Mouse (Mus musculus): ENCODE results near the gene Slc35b2. TPM values are rescaled to one million over a fixed set of nuclear protein-coding genes. Genes with fewer than 3 reads are reported as not detected.

The Slc35b2 gene
- total RNA-seq, 2 experiments from 2014 or later: 30.3 to 32.2 TPM

DNA sequence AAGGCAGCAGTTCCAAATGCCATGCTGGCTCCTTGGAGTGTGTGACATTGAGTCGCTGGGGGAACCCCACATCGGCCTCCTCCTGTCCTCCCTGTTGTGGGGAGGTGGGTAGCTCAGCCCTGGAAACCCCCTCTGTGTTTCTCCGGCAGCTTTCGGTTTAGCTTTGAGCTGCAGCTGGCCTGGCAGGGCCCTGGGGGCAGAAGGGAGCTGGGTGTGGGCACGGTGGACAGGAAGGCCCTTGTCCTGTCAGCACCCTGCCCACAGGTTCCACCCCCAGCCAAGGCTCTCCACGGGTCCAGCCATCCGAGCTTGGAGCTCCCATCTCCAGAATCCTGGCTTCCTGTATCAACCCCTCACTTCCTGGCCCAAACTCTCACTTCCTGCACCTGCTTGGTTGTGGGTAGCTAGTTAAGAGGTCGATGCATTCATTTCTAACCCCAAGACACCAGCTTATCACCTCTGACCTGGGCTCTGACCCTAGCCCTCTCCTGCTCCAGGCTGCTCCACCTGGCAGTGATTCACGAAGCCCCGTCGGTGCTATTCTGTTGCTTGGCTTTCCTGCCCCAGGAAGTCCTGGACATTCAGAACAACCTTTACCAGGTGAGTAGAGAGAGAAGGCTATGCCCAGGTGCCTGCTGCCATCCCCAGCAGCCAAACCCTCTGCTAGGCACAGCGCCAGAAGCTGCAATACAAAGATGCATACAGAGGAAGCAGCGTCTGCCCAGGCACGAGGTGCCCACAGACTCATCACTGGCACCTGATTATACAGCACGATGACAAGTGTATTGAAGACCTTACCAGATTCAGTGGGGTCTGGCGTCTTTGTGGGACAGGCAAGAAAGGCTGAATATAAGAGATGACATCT is 5.4 kb upstream of the Slc35b2 start:
- no peak for DNase-seq (ENCODE audit: low spot score in 2 of 2)
- intact Hi-C loops (cut with DNase I): no loop called here

DNA sequence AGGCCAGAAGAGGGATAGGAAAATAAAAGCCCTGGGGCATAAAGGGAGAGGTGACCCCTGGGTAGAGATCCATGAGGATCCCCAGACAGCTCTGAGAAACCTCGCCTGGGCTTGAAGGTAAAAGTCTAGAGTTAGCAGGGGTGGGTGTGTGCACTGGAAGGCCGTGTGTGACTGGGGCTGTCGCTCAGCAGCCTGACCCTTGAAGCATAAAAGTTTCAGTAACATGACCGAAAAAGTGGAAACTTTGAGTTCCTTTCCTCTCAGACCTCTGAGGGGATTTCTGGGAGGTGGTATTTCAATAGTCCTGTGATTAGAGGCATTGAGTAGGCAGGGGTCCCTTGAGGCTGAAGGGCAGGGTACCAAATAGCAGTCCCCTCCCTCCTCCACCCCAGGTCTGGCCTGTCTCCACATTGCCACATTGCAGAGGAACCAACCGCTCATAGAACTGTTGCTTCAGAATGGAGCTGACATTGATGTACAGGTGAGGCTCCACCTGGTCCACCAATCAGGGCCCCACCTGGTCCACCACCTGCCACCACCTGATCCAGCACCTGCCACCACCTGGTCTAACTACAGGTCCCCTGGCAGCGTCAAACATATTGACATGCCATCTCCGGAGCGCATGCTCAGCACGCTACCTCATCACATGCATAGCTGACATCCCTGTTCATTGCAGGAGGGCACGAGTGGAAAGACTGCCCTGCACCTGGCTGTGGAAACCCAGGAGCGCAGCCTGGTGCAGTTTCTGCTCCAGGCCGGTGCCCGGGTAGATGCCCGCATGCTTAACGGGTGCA is 3.7 kb upstream of the Slc35b2 start:
- DNase-seq (ENCODE audit: low spot score in 2 of 2): no peak
- intact Hi-C loops (cut with DNase I): no loop called here

DNA sequence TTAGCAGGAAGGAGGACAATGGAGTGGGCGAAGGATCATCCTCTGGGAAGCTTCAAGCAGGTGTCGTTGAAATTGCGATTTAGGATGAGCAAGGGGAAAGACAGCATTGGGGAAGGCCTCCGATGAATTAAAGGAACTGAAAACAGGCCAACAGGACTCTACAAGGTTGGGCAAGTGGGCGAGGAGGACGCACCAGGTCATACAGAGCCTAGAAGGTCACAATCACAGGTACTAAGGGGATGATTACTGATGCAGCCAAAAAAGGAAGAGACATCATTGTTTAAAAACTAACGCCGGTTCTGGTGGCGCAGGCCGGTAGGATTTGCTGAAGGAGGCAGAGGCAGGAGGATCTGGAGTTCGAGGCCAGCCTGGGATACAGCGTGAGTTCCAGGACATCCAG is 458 bp upstream of the Slc35b2 start:
- intact Hi-C loops (cut with DNase I): no loop called here
- DNase-seq (ENCODE audit: low spot score in 2 of 2): no peak

DNA sequence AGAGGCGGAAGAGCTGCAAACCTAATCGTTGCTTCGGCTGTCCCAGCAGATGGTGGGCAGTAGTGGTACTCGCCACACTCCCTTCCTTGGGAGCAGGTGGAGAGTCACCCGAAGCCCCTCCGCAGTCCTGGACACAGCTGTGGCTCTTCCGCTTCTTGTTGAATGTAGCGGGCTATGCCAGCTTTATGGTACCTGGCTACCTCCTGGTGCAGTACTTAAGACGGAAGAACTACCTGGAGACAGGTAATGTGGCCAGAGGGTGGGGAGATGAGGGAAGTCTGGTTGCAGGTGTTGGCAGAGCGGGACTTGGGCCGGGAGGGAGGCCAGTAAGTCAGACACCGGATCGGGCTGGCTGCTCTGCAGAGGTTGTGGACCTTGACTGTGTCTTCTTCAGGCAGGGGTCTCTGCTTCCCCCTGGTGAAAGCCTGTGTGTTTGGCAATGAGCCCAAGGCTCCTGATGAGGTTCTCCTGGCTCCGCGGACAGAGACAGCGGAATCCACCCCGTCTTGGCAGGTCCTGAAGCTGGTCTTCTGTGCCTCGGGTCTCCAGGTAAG is 934 bp downstream of the Slc35b2 start:
- intact Hi-C loops (cut with DNase I): no loop called here
- no peak for DNase-seq (ENCODE audit: low spot score in 2 of 2)

DNA sequence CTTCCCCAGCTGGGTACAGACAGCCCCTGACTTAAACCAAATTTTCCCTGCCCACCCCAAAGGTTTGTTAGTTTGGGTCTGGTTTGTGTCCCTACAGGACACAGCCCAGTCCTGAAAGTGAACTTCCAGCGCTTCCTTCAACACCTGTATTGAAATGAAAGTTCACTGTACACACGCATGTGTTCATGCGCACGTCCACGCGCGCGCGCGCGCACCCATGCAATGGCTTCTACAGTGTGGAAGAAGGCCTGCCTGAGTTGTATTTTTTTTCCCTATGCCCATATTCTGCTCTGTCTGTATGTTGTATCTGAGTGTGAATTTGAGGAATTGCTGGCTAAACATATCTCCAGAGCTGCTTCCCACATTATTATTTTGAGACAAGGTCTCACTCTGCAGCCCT is 1.4 kb downstream of the Slc35b2 start:
- intact Hi-C loops (cut with DNase I): no loop called here
- no peak for DNase-seq (ENCODE audit: low spot score in 2 of 2)

DNA sequence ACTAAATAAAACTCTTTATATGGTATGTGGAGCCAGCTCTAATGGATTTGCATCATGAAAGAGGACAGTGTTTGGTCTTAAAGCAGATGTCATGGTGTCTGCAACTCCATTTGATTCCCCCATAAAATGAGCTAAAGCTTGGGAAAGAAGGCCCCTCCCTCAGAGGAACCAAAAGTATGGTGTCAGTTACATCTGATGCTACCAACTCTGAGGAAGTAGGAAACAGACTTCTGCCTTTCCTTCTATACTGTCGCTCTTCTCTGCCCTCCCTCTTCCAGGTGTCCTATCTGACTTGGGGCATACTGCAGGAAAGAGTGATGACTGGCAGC is 2.3 kb downstream of the Slc35b2 start:
- intact Hi-C loops (cut with DNase I): no loop called here

DNA sequence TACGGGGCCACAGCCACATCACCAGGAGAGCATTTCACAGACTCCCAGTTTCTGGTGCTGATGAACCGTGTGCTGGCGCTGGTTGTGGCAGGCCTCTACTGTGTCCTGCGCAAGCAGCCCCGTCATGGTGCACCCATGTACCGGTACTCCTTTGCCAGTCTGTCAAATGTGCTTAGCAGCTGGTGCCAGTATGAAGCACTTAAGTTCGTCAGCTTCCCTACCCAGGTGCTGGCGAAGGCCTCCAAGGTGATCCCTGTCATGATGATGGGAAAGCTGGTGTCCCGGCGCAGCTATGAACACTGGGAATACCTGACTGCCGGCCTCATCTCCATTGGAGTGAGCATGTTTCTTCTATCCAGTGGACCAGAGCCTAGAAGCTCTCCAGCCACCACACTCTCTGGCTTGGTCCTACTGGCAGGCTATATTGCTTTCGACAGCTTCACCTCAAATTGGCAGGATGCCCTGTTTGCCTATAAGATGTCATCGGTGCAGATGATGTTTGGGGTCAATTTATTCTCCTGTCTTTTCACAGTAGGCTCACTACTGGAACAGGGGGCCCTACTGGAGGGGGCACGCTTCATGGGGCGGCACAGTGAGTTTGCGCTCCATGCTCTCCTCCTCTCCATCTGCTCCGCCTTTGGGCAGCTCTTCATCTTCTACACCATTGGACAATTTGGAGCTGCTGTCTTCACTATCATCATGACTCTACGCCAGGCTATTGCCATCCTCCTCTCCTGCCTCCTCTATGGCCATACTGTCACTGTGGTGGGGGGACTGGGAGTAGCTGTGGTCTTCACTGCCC is 2.9 kb downstream of the Slc35b2 start:
- no peak for DNase-seq (ENCODE audit: low spot score in 2 of 2)
- intact Hi-C loops (cut with DNase I): no loop called here

More for the DNA sequence above, 2.3 kb downstream of the Slc35b2 start:
- DNase-seq (ENCODE audit: low spot score in 2 of 2): no peak

DNA sequence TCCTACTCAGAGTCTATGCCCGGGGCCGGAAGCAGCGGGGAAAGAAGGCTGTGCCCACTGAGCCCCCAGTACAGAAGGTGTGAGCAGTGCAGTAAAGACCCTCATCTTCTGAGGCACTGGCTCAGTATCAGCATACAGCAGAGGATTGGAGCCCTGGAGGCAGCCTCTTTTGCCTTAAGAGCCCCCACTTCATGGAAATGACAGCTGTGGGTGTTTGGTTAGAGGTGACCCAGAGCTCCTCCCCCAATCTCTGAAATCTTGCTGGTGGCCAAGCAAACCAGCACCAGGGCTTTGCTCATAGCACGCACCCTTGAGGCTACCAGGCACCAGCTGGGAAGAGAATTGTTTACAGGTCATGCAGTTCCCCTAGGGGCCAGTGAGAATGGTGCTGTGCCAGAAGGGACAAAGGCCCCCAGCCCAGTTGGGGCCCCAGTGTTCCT is 3.5 kb downstream of the Slc35b2 start:
- intact Hi-C loops (cut with DNase I): no loop called here
- no peak for DNase-seq (ENCODE audit: low spot score in 2 of 2)

DNA sequence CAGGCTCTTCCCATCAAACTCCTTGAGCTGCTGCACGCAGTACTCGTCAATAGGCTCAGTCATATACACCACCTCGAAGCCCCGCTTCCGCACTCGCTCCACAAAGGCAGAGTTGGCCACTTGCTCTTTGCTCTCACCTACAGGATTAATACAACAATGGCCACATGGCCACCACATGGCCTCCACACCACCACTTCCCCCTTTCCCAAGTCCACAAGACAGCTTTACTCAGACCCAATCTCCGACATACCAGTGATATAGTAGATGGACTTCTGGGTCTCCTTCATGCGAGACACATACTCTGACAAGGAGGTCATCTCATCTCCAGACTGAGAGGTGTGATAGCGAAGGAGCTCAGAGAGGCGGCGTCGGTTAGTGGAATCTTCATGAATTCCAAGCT is 5.3 kb downstream of the Slc35b2 start:
- DNase-seq (ENCODE audit: low spot score in 2 of 2): no peak
- intact Hi-C loops (cut with DNase I): no loop called here

DNA sequence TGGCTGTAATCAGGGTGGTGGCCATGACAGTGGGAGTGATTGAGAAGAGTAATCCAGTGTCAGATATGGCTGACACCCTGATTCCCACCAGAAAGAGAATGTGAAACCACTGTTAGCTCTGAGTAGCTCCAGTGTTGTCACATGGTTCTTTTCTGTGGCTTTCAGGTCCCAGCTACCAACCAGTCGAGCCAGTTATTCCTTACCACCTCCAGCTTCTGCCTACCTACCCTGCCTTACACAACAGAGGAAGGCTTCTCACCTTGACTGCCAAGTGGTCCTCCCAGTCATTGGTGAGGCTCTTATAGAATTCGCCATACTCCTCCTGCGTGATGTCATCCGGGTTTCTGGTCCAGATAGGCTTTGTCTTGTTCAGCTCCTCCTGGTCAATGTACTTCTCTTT is 6.3 kb downstream of the Slc35b2 start:
- no peak for DNase-seq (ENCODE audit: low spot score in 2 of 2)
- intact Hi-C loops (cut with DNase I): no loop called here

DNA sequence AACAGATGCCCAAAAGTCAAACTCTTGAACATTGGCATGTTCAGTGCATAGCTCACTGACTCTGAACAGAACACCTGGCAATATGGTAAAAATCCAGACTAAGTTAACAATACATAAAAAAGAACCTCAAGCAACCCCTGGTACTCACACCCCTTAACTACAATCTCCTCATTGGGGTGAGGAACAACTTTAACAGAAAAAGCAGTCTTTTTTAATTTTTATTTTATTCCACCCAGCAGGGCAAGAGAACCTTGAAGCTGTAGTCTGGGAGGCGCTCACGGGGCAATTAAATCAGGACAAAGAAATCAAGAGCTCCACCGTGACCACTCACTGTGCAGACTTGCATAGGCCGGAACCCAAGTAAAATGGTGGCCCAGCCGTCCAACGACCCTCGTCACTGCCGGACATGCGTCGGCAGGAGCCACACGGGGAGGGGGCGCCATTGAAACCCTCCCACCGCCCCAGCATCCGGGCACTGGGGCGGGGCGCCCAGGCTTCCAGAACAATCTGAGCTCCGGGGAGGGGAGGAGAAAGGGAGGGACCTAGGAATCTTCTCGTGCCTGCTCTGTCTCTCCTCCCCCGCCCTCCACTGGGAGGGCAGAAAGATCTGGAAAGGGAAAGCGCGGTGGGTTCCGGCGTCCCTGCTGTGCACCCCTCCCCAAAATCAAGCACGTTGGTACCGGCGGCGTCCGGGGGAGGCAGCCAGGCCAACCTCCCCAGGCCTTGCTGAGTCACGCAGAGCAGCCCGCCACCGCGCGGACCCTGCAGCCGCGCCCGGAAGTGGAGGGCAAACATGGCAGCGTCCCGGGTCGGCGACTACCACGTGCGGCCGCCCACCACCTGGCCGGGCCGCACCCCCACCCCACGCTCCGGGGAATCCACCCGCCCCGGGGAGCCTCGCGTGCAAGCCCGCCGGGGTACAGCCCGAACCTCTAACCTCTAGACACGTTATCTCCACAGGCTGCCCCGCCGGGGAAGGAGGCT is 8.7 kb downstream of the Slc35b2 start:
- intact Hi-C loops (cut with DNase I): loop anchor here (2.0 kb wide), 1 partner anchor 24 kb away; the partner anchor contains the start of gene Tmem151b
- DNase-seq (ENCODE audit: low spot score in 2 of 2): peak; percentile 74 to 76

DNA sequence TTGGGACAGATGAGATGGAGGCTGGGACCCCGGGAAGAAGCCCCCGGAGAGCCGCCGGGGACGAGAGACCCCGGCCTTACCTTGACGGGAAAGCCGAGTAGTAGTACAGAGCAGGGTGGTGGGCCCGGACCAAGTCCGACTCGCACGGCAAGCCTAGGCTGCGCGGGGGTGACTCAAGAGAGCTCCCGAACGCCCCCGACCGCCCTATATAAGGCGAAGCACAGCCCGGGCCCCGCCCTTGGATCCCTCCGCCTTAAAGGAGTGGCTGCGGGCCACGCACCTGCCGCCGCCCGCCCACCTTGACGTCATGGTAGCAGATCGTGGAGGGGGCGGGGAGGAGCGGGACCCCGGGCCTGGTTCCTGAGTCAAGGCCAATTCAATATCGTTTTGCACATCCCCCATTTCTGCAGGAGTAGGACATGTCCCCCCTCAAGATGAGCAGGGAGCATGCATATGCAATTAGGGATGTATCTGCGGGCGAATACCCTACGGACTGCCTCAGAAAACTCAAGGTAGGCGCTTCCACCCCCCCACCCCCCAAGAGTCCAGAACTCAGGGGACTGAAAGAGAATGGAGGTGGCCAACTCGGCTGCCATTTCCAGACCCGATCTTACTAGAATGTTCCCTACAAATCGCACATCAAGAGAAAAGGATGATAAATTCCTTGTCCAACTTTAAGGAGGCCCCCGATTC is 9.6 kb downstream of the Slc35b2 start, which contains the start of gene Hsp90ab1:
Gene Hsp90ab1, minus strand, starts transcription at position 185 of the 693 bp plus-strand sequence.
- peak; percentile 99 for DNase-seq (ENCODE audit: low spot score in 2 of 2)
- intact Hi-C loops (cut with DNase I): loop anchor here (2.0 kb wide), 1 partner anchor 24 kb away; the partner anchor contains the start of gene Tmem151b

DNA sequence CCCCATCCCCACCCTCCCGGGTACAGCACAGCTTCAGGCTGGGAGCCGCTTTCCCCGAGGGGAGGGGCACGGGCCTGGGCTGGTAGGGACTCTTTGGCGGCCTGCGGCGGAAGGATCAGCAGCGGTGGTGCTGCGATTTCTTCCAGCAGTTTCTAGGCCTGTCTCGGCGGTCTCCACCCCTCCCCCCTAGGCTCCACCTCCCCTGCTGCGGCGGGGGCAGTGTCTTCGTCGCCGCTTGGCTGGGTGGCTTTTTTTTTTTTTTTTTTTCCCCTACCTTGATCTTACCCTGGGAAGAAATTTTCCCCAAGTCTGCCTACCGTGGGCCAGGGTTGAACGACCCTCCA is 10.1 kb downstream of the Slc35b2 start:
- DNase-seq (ENCODE audit: low spot score in 2 of 2): peak; percentile 97 to 98
- intact Hi-C loops (cut with DNase I): loop anchor here (2.0 kb wide), 1 partner anchor 25 kb away; the partner anchor contains the start of gene Tmem151b

DNA sequence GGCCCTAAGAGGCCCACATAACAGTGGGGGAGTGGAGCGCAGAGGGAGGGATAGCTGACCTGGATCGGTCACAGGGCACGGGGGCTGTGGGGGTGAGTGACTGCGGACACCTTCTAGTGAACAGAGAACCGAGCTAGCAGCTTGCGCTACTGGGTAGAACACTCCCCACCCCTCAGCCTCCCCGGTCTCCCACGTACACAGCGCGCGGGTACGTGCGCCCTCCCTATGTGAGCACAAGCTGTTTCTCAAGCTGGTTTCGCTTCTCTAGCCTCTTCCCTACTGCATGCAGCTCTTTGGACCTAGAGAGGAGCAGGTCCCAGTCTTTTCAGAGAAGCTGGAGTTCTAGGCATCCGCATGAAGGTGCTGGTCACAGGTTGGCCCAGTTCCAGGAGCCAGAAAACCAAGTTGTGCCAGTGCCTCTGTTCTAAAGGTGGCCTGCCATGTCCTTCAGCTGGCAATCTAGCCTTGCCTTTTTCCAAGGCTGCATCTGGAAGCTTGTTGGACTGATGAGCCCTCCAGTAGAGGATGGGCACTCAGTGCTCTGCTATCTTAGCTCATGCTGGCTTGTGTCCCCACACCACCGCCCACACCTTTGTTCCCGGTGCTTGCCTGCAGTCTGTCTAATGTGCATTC is 10.6 kb downstream of the Slc35b2 start:
- intact Hi-C loops (cut with DNase I): no loop called here
- DNase-seq (ENCODE audit: low spot score in 2 of 2): peak; percentile 83 to 94

DNA sequence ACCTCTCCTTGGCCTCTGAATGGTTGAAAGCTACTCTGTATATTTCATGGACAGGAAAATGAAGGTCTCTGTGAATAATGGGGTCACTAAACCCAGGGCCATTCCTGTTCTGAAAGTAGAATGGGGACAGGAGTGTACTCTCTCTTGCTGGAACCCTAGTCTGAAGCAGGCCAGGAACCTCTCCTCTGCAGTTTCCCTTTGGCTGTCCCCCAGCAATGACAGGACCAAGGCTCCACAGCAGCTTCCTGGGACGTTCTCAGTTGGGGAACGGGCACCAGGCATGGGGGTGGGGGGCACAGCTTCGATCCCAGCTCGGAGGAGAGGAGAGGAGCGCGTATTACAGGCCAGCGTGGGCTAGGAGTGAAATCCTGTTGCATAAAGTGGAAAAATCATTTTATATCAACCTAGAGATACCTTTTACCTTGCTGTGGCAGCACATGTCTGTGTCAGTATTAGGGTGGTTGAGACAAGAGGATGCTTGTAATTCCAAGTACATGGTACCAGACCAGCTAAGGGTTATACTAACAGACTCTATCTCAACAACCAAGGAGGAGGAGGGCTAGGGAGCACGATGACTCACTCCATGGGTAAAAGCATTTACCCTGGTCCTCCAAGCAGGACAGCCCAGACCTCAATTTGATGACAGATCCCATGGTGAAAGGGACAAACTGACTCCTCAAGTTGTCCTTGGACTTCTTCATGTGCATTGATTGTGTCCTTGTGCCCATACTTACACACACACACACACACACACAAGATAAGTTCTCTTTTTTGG is 11.6 kb downstream of the Slc35b2 start:
- intact Hi-C loops (cut with DNase I): no loop called here
- DNase-seq (ENCODE audit: low spot score in 2 of 2): no peak

DNA sequence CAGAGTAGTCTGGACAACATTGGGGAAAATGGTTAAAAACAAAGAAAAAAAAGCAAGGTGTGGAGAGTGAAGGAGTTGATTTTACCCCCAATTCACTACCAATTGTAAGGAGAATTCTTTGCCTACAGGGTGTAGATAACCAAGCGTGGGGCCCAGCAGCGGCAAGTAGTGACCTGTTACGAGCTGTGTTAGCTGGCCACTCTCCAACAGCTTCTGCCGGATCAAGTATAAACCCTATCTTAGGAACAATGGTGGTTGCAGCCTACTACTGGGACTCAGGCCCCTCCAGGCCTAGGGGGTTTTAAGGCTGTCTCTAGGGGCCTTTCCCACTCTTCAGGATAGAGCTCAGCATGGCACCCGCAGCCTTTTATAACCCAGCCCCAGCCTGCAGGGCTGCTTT is 14.6 kb downstream of the Slc35b2 start:
- no peak for DNase-seq (ENCODE audit: low spot score in 2 of 2)
- intact Hi-C loops (cut with DNase I): no loop called here

DNA sequence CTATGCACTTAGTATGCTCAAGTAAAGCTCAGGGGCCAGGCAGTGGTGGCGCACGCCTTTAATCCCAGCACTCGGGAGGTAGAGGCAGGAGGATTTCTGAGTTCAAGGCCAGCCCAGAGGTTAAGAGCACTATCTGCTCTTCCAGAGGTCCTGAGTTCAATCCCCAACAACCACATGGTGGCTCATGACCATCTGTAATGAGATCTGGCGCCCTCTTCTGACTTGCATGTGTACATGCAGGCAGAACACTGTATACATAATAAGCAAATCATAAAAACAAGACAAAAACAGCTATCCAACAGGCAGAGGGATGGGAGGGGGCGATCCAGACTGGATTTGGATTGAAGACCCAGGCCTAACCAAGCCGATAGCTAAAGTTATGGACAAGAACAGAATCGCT is 15.2 kb downstream of the Slc35b2 start:
- no peak for DNase-seq (ENCODE audit: low spot score in 2 of 2)
- intact Hi-C loops (cut with DNase I): no loop called here

Measured in left cerebral cortex, postnatal 25 days (tissue).